Comparison of ENCODE assay signal across 9 mouse cellular contexts in genomic region chr2:134826111-134827005, GRCm38 (mm10). TPM values are rescaled to one million over a fixed set of nuclear protein-coding genes. Genes with fewer than 3 reads are reported as not detected.
A peak's percentile ranks its signal among the peaks of the same experiment; 100 is the strongest.
DNase-seq lines count a peak whose midpoint lies in the region; ATAC-seq and TF ChIP-seq lines count a peak whose summit lies in the region.
"Had no signal": no experiment of that assay in that cellular context is flagged by ENCODE, and none has a peak within 500 bp of the region (broad histone marks: within the 10 kb centered on the region; RNA-seq: fewer than 3 reads in every experiment).

No protein-coding gene starts in this region.

- no peaks in the 10 kb centered on the region for H3K27me3 ChIP-seq in heart, postnatal 0 days (ENCODE audit: control insufficient read depth, insufficient read depth, low read length)
- H3K27me3 ChIP-seq in midbrain, embryonic 11.5 days (ENCODE audit: control insufficient read depth, insufficient read depth, low read length), result no peaks in the 10 kb centered on the region

- H3K4me2 ChIP-seq in heart, postnatal 0 days (ENCODE audit: low read depth, low read length), result no peak overlapping the region
- H3K4me2 ChIP-seq in midbrain, embryonic 11.5 days, result no peak overlapping the region

- no peaks in the 10 kb centered on the region for H3K9me3 ChIP-seq in heart, postnatal 0 days (replicated peaks; ENCODE audit: control insufficient read depth, low read length)
- no peaks in the 10 kb centered on the region for H3K9me3 ChIP-seq in midbrain, embryonic 11.5 days (ENCODE audit: control insufficient read depth, low read length)

- no peaks in the 10 kb centered on the region for H3K36me3 ChIP-seq in heart, postnatal 0 days (replicated peaks; ENCODE audit: control insufficient read depth, insufficient read depth, low read length)
- no peaks in the 10 kb centered on the region for H3K36me3 ChIP-seq in midbrain, embryonic 11.5 days (ENCODE audit: control insufficient read depth, insufficient read depth, low read length)

- WGBS in heart, postnatal 0 days, result 34% methylated on average over 8 of the region's 8 CpGs
- 50% methylated on average over 8 of the region's 8 CpGs for WGBS in midbrain, embryonic 11.5 days

- H3K4me1 ChIP-seq in heart, postnatal 0 days (ENCODE audit: control insufficient read depth, insufficient read depth), result peaks cover 9% of the 10 kb centered on the region
- peaks cover 8% of the 10 kb centered on the region for H3K4me1 ChIP-seq in midbrain, embryonic 11.5 days (ENCODE audit: control insufficient read depth, insufficient read depth, low read length)

- peak; percentile 20 for DNase-seq in heart, postnatal 0 days (ENCODE audit: low spot score)
- no peak for DNase-seq in heart, postnatal 4 days
- peak; percentile 35 to 51 for DNase-seq in cerebellum, postnatal 25 days
- peak; percentile 14 for DNase-seq in forelimb bud, embryonic 11.5 days (ENCODE audit: low read depth, low spot score)
- DNase-seq in midbrain, embryonic 11.5 days (ENCODE audit: low spot score, missing footprints), result peak; percentile 86
- DNase-seq in thymus, postnatal 4 days, result no peak
- no peak for DNase-seq in right cerebral cortex, postnatal 4 days
- no peak for DNase-seq in gastrocnemius, postnatal 4 days (ENCODE audit: low spot score in 2 of 2)
- DNase-seq: lung, postnatal 36 days had no signal

- no peak for TF ChIP-seq EP300 in heart, postnatal 0 days (IDR thresholded peaks at IDR 0.05; ENCODE audit: low read depth)

- no peak overlapping the region for H3K9ac ChIP-seq in heart, postnatal 0 days (replicated peaks; ENCODE audit: low read depth, low read length)
- H3K9ac ChIP-seq in midbrain, embryonic 11.5 days (ENCODE audit: low read length), result no peak overlapping the region

- H3K4me3 ChIP-seq in heart, postnatal 0 days (ENCODE audit: low read depth, low read length), result no peak overlapping the region
- no peak overlapping the region for H3K4me3 ChIP-seq in midbrain, embryonic 11.5 days (ENCODE audit: low read depth, low read length)

- H3K27ac ChIP-seq in heart, postnatal 0 days (ENCODE audit: low read depth), result no peak overlapping the region
- no peak overlapping the region for H3K27ac ChIP-seq in midbrain, embryonic 11.5 days (ENCODE audit: low read depth, low read length)

- ATAC-seq in heart, postnatal 0 days (ENCODE audit: insufficient read depth, low read depth), result peak; percentile 41; the same call in 1 of the 2 replicates
- ATAC-seq in midbrain, embryonic 11.5 days (ENCODE audit: low FRiP score), result peak; percentile 52

- no peak for TF ChIP-seq CTCF in heart, postnatal 0 days (IDR thresholded peaks at IDR 0.05; ENCODE audit: low read depth)

RNA-seq across cellular contexts. Expression of gene Plcb1, which starts 40.5 kb away (rescaled TPM):
- 3.5 and 11.8 TPM in 2 replicates for total RNA-seq in heart, postnatal 0 days (2014; rRNA removed; ENCODE audit: low replicate concordance)
- polyA plus RNA-seq in heart, postnatal 0 days (2015; fragmentation: Nextera tagmentation; extraction: Ambion mirVana), result 3.4 and 3.5 TPM in 2 replicates
- 1 to 10 TPM; 6.2 to 7.0 TPM for total RNA-seq in heart, postnatal 4 days (2021)
- polyA plus RNA-seq in midbrain, embryonic 11.5 days (2014; fragmentation: Nextera tagmentation; extraction: Ambion mirVana), result 5.9 and 6.1 TPM in 2 replicates
- total RNA-seq in gastrocnemius, postnatal 4 days (2021), result 1 to 10 TPM; 7.1 to 7.4 TPM

Comparison
In these comparisons a context has a peak if more than half of its experiments do, and no peak if none do; other contexts are left out.
1. DNase-seq: peak in heart, postnatal 0 days (single experiment), cerebellum, postnatal 25 days (2 of 2), forelimb bud, embryonic 11.5 days (single experiment) and midbrain, embryonic 11.5 days (single experiment); none in heart, postnatal 4 days (single experiment), thymus, postnatal 4 days (single experiment), right cerebral cortex, postnatal 4 days (single experiment) and gastrocnemius, postnatal 4 days (0 of 2).